Mouse (Mus musculus) embryo, embryonic 9.5 days (tissue): ENCODE measurements at regions not wholly inside any gene's neighbourhood (a gene's known extent, or its start where the extent isn't known, plus 50 kb on each side); places are given as distances from the start of the nearest gene placed in this dataset.

Experiments
- DNase-seq: peaks from one replicate; pipeline ENCODE4 v3.0.0-alpha.2; 2017; ENCODE audit errors: extremely low spot score

- DNase-seq: no peak
These were observed 511.5 kb downstream of the Phf3 start for GRCm38 (mm10) chr1:30362072-30362769.

- no peak for DNase-seq
These were observed 553.0 kb downstream of the Phf3 start for GRCm38 (mm10) chr1:30320657-30321262.

- DNase-seq: no peak
These were observed 555.5 kb downstream of the Phf3 start for GRCm38 (mm10) chr1:30318195-30318594.

GRCm38 (mm10) chr1:30289073-30289472 lies 584.6 kb downstream of the Phf3 start:
- no peak for DNase-seq

- no peak for DNase-seq
These were observed 611.3 kb downstream of the Phf3 start for GRCm38 (mm10) chr1:30262418-30262817.

DNA sequence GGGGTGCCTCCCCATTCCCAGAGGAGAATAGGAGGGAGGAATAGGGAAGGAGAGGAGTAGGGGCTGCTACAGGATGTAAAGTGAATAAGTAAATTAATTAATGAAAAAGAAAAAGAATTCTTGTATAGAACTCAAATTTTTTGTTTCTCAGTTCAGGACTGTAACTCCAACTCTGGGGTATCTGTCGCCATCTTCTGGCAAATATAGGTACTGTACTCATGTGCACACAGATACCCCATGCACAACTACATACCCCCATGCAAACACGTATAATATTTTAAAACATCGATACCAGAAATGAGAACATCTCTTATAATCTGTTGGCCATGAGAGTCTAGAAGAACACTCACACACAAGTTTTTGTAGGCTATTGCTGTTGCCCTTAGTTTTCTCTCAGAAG lies 614.2 kb downstream of the Phf3 start:
- peak; percentile 9 for DNase-seq

DNA sequence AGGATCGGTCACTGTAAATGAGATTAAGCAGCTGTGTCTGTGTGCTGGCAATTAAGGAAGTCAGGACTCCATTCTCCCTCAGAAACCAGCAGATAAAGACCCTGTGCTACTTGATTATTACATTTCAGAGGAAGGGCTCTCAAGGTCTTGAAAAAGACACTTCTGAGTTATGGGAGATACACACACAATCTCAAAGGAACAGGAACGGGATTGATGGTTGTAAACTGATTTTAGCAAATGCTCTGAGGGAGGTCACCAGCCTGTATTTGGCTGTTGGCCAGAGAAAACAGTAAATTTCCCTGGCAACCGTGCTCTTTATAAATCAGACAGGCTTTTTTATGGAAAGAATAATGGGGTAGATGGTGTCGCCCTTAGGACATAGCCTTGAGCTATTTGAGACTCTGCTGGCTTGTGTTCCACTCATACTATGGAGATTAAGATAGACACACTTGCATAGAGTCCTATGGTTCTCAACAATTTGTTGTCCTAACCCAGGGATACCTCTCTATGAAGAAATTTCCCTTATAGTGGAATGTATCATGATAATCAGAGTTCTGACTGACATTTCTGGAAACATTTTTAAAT lies 656.9 kb downstream of the Phf3 start:
- no peak for DNase-seq

GRCm38 (mm10) chr1:30204608-30205262 lies 669.0 kb downstream of the Phf3 start:
- DNase-seq: no peak

DNA sequence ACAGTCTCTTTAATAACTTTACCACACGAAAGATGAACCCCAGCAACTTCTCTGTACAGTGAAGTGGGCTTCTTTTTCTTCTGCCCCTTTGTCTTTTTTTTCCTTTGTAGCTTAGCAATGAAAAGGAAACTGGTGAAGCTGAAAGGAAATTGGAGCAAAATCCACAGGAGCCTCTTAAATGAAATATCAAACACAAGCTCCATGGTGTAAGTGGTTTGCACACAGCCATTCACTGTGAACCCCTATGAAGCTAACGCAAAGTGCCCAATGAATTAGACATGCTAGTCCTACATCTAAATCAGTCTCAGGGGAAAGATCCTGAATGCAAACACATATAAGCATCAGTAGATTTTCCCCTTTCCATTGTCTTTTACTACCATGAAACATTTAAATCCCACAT lies 697.5 kb downstream of the Phf3 start:
- no peak for DNase-seq

GRCm38 (mm10) chr1:30144997-30145396 lies 728.7 kb downstream of the Phf3 start:
- DNase-seq: no peak

GRCm38 (mm10) chr1:30114186-30114585 lies 759.5 kb downstream of the Phf3 start:
- no peak for DNase-seq
